Mouse (Mus musculus) liver, postnatal 0 days (tissue): Measurements from ENCODE around the gene Trp53i13. TPM values are rescaled to one million over a fixed set of nuclear protein-coding genes. Genes with fewer than 3 reads are reported as not detected.

ENCODE experiments used
- ATAC-seq: fragments of 200-750 bp; cut with Nextera tagmentation; 2 replicates; pipeline ENCODE4 v1.8.0; 2017; ENCODE audit warnings: mild to moderate bottlenecking, moderate library complexity
- DNase-seq: peaks from one replicate; pipeline ENCODE4 v3.0.0-alpha.2; 2016
- H3K27ac ChIP-seq: fragments of 300-500 bp; sonication (generic); 2 replicates; pipeline ENCODE4 v1.5.1; 2014; ENCODE audit warnings: antibody characterized with exemption, moderate library complexity, mild to moderate bottlenecking, low read depth
- H3K27me3 ChIP-seq: fragments of 300-500 bp; sonication (generic); 2 replicates; pipeline ENCODE4 v1.6.1; 2014; ENCODE audit warnings: low read length, control low read depth, mixed read lengths; ENCODE audit not compliant: insufficient read depth
- H3K36me3 ChIP-seq: fragments of 300-500 bp; sonication (generic); replicated peaks from 2 replicates; pipeline ENCODE4 v1.6.1; 2014; ENCODE audit warnings: mild to moderate bottlenecking, control low read depth, low read length, moderate library complexity, mixed read lengths; ENCODE audit not compliant: insufficient read depth
- H3K4me1 ChIP-seq: fragments of 300-500 bp; sonication (generic); 2 replicates; pipeline ENCODE4 v1.6.1; 2014; ENCODE audit warnings: antibody characterized with exemption, mild to moderate bottlenecking, control low read depth; ENCODE audit not compliant: insufficient read depth
- H3K4me2 ChIP-seq: fragments of 300-500 bp; sonication (generic); 2 replicates; pipeline ENCODE4 v1.6.1; 2014; ENCODE audit warnings: low read depth, mild to moderate bottlenecking, low read length, moderate library complexity, mixed read lengths
- H3K4me3 ChIP-seq: fragments of 300-500 bp; sonication (generic); 2 replicates; pipeline ENCODE4 v1.5.1; 2014; ENCODE audit warnings: low read depth, low read length
- H3K9ac ChIP-seq: fragments of 300-500 bp; sonication (generic); replicated peaks from 2 replicates; pipeline ENCODE4 v1.6.1; 2014; ENCODE audit warnings: mild to moderate bottlenecking, moderate library complexity
- H3K9me3 ChIP-seq: fragments of 300-500 bp; sonication (generic); 2 replicates; pipeline ENCODE4 v1.6.1; 2016; ENCODE audit warnings: mild to moderate bottlenecking, control low read depth, low read length, mixed read lengths
- CTCF ChIP-seq: sonication (generic); IDR thresholded peaks from 2 replicates; pipeline ENCODE4 v1.5.1; 2016; ENCODE audit warnings: antibody characterized with exemption, low read depth
- EP300 ChIP-seq: IDR thresholded peaks from 2 replicates; pipeline ENCODE4 v1.6.1; 2016; ENCODE audit warnings: antibody characterized with exemption, low read depth, mild to moderate bottlenecking
- WGBS: fragments of 180-500 bp; shearing (Covaris S2); extraction: QIAGEN DNeasy Blood & Tissue Kit; methylation state at CpG from one replicate; pipeline ENCODE4 v1.1.7; 2014; ENCODE audit not compliant: insufficient replicate concordance; 5-methylcytosine and 5-hydroxymethylcytosine counted together
- polyA plus RNA-seq: library from polyadenylated mRNA; unstranded; fragments of >200 nt; fragmentation: Nextera tagmentation; extraction: Ambion mirVana; gene quantifications from 2 replicates; pipeline ENCODE4 v1.2.1, GENCODE M21; 2015

Trp53i13 gene
- polyA plus RNA-seq, 1 experiment from 2014 or later = 4.8 TPM

DNA sequence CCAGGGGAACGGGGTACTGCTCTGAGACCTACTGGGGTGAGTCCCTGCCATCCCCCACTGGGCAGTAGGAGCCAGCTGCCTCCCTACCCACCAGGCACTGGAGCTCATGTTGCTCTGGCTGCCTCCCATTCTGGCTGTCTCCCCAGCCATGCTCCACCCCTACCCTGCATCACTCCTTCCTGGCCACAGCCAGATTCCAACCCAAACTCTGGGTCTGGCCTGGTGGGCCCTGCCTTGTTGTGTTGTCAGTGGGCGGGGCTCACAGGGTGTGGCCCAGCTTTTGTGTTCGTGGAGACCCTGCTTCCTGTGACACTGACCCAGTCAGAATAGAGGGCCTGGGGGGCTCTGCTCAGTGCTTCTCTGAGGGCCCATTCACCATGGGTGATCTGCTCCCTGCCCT is 12.3 kb downstream of the Trp53i13 start:
- H3K9ac ChIP-seq = no peak overlapping the region
- no peak overlapping the region for H3K4me2 ChIP-seq
- peaks cover 4% of the 10 kb centered on the region for H3K4me1 ChIP-seq
- DNase-seq (no peak), ATAC-seq (no peak)
- no peak overlapping the region for H3K4me3 ChIP-seq
- no peaks in the 10 kb centered on the region for H3K9me3 ChIP-seq
- H3K36me3 ChIP-seq = peaks cover 53% of the 10 kb centered on the region
- TF ChIP-seq EP300 = no peak
- TF ChIP-seq CTCF = no peak
- no peaks in the 10 kb centered on the region for H3K27me3 ChIP-seq
- 45% methylated on average over 3 of the region's 3 CpGs for WGBS
- H3K27ac ChIP-seq = no peak overlapping the region

DNA sequence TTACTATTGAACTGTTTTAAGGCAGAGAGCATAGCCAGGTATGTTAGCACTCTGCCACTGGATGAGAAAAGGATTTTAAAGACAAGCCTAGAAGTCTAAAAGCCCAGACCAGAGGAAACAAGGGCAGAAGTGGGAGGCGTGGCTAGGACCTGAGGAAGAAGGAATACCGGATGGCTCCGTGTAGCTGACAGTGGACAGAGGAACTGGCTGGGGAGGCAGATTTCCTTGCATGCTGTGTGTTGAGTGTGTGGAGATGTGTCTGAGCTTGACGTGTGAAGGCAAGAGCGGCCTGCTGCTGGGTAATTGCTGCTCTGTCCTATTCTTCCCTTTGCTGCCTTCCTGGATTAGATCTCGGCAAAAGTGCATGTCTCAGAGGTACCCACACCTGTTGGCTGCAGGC is 13.3 kb downstream of the Trp53i13 start:
- Histone ChIP-seq H3K9ac (no peak overlapping the region), H3K36me3 (peaks cover 53% of the 10 kb centered on the region), H3K27me3 (no peaks in the 10 kb centered on the region), H3K4me1 (no peaks in the 10 kb centered on the region), H3K27ac (no peak overlapping the region), H3K4me2 (no peak overlapping the region), H3K4me3 (no peak overlapping the region), H3K9me3 (no peaks in the 10 kb centered on the region)
- WGBS = 76% methylated on average over 6 of the region's 6 CpGs
- TF ChIP-seq EP300 = no peak
- no peak for TF ChIP-seq CTCF
- DNase-seq (no peak), ATAC-seq (no peak)

DNA sequence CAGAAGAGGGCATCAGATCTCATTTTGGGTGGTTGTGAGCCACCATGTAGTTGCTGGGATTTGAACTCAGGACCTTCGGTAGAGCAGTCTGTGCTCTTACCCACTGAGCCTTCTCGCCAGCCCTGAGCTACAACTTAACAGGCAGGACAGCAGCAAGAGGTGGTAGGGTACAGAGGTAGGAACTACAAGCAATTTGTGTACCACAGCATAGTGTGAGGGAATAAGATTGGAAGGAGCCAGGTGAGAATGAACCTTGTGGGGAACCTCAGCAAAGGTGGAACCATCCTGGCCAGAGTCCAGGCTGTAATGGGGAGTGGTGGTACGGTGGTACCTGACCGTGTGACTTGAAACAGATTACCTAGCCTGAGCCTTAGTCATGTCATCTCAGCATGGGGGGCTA is 13.8 kb downstream of the Trp53i13 start:
- no peak overlapping the region for H3K4me2 ChIP-seq
- no peak overlapping the region for H3K9ac ChIP-seq
- H3K27me3 ChIP-seq = no peaks in the 10 kb centered on the region
- H3K4me3 ChIP-seq = no peak overlapping the region
- no peak overlapping the region for H3K27ac ChIP-seq
- no peaks in the 10 kb centered on the region for H3K9me3 ChIP-seq
- TF ChIP-seq CTCF (no peak), EP300 (no peak)
- ATAC-seq (no peak), DNase-seq (no peak)
- H3K36me3 ChIP-seq = peaks cover 51% of the 10 kb centered on the region
- WGBS = 83% methylated on average over 4 of the region's 4 CpGs
- peaks cover 4% of the 10 kb centered on the region; the same call in 1 of the 2 replicates for H3K4me1 ChIP-seq

DNA sequence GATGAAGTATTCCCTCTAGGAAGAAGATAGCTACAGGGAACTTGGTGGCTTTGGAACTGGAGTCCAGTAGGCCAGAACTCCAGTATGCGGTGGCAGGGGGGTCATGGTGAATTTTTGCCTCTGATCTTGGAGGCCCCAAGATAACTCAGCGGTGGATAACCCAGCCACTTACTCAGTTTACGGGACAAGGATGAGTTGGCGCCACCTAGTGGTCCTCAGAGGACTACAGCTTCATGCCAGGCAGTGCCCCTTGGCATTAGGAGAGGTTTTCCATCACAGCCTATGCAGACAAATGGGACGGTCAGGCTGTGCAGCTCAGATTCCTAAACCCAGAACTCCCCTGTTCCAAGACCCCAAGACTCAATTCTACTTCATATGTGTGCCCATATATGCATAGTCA is 14.4 kb downstream of the Trp53i13 start:
- Histone ChIP-seq H3K4me3 (no peak overlapping the region), H3K27ac (no peak overlapping the region), H3K4me2 (no peak overlapping the region), H3K27me3 (no peaks in the 10 kb centered on the region), H3K9me3 (no peaks in the 10 kb centered on the region), H3K36me3 (peaks cover 46% of the 10 kb centered on the region), H3K9ac (no peak overlapping the region), H3K4me1 (peaks cover 7% of the 10 kb centered on the region)
- ATAC-seq = no peak
- TF ChIP-seq EP300 = no peak
- peak; percentile 96 for TF ChIP-seq CTCF
- WGBS = 26% methylated on average over 5 of the region's 5 CpGs
- peak; percentile 80 for DNase-seq

DNA sequence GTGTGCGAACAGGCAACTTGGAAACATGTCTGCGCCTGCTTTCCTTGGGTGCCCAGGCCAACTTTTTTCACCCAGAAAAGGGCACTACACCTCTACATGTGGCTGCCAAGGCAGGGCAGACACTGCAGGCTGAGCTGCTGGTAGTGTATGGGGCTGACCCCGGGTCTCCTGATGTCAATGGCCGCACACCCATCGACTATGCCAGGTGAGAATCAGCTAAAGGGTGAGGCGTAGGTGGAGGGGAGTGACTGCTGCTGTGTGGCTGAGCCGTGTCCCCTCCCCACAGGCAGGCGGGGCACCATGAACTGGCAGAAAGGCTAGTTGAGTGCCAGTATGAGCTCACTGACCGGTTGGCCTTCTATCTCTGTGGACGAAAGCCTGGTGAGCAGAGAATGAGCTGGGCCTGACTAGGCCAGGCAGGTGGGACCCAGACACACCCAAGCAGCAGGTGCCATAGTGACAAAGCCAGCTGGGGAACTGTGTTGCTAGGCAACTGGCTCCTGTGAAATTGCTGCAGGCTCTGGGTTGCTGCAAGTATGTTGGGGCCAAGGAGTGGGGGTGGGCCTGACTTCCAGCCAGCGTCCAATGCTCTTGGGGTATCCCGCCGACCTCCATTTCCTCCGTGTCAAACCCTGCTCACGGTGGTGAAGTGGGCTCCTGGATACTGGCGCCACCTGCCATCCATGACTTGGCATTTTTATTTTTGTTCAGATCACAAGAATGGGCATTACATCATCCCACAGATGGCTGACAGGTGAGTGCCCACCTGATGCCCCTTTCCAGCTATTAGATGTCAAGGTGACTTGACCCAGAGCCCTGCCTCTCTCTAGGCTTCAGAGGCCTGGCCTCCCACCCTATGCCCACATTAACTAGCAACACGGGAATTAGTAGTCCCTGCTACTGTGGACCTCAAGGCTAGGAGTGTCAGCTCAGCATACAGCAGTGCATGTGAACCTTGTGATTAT is 15.1 kb downstream of the Trp53i13 start:
- Histone ChIP-seq H3K4me1 (peaks cover 15% of the 10 kb centered on the region), H3K27ac (no peak overlapping the region), H3K36me3 (peaks cover 39% of the 10 kb centered on the region), H3K27me3 (no peaks in the 10 kb centered on the region), H3K9ac (no peak overlapping the region; the same call in 1 of the 2 replicates), H3K4me3 (no peak overlapping the region), H3K4me2 (no peak overlapping the region), H3K9me3 (no peaks in the 10 kb centered on the region)
- 83% methylated on average over 17 of the region's 17 CpGs for WGBS
- no peak for TF ChIP-seq EP300
- TF ChIP-seq CTCF = no peak
- no peak for ATAC-seq
- DNase-seq = peak; percentile 14

DNA sequence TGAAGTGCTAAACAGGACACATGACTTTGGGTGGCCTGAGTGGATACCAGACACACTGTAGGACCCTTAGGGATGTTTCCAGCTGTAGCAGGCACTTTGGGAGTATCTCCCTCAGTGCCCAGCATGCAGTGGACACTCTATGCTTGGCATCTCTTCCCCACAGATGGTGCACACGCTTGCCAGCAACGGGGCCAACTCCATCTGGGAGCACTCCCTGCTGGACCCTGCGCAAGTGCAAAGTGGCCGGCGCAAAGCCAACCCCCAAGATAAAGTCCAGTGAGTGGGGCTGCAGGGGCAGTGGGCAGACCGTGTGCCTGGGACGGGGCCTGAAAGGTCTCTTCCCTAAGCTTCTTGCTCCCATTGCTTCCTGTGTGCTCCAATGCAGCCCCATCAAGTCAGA is 16.4 kb downstream of the Trp53i13 start:
- no peak overlapping the region for H3K4me3 ChIP-seq
- DNase-seq (no peak), ATAC-seq (no peak)
- H3K27ac ChIP-seq = no peak overlapping the region
- no peak overlapping the region for H3K4me2 ChIP-seq
- H3K9ac ChIP-seq = no peak overlapping the region
- WGBS = 82% methylated on average over 7 of the region's 7 CpGs
- no peak for TF ChIP-seq CTCF
- TF ChIP-seq EP300 = no peak
- H3K4me1 ChIP-seq = peaks cover 26% of the 10 kb centered on the region
- H3K27me3 ChIP-seq = no peaks in the 10 kb centered on the region
- peaks cover 27% of the 10 kb centered on the region for H3K36me3 ChIP-seq
- H3K9me3 ChIP-seq = no peaks in the 10 kb centered on the region
